Mouse (Mus musculus): ENCODE data around the gene Gm29094. TPM values are rescaled to one million over a fixed set of nuclear protein-coding genes. Genes with fewer than 3 reads are reported as not detected.
"Not testable (repeated sequence)": the region's sequence is repeated elsewhere in the genome, so short reads cannot be mapped to it uniquely, and the experiment has no call there.

Gm29094 gene
- polyA plus RNA-seq (2015; fragmentation: Nextera tagmentation; extraction: Ambion mirVana), result 0.67 TPM in 1 of 2 replicates, not detected in the other

GRCm38 (mm10) chr9:89198969-89199416 is at the start of gene Gm29094, which contains the start of gene Bcl2a1b:
Gm29094 (plus strand) TSS chr9:89199379.
Bcl2a1b (plus strand) TSS chr9:89199209.
- not testable (repeated sequence) for H3K4me2 ChIP-seq; H3K36me3 ChIP-seq; ATAC-seq (ENCODE audit: low read depth); H3K9me3 ChIP-seq; H3K9ac ChIP-seq; H3K4me3 ChIP-seq; H3K4me1 ChIP-seq (replicated peaks); H3K27ac ChIP-seq (replicated peaks); H3K27me3 ChIP-seq
- WGBS, result 95% methylated on average over 5 of the region's 5 CpGs

GRCm38 (mm10) chr9:89172539-89172938 is 26.6 kb upstream of the Gm29094 start:
- not testable (repeated sequence) for H3K27ac ChIP-seq (replicated peaks); ATAC-seq (ENCODE audit: low read depth); H3K9ac ChIP-seq; H3K36me3 ChIP-seq; H3K27me3 ChIP-seq; H3K4me1 ChIP-seq (replicated peaks); H3K9me3 ChIP-seq; H3K4me2 ChIP-seq; H3K4me3 ChIP-seq

- not testable (repeated sequence) for H3K4me3 ChIP-seq; H3K4me1 ChIP-seq (replicated peaks); H3K9ac ChIP-seq; H3K9me3 ChIP-seq; H3K27me3 ChIP-seq; H3K36me3 ChIP-seq; ATAC-seq (ENCODE audit: low read depth); H3K4me2 ChIP-seq; H3K27ac ChIP-seq (replicated peaks)
- 45% methylated on average over 2 of the region's 3 CpGs for WGBS
Observed at GRCm38 (mm10) chr9:89178833-89179232, 20.3 kb upstream of the Gm29094 start.

- ATAC-seq (ENCODE audit: low read depth), result not testable (repeated sequence)
- WGBS, result 71% methylated on average over 4 of the region's 4 CpGs
Observed at GRCm38 (mm10) chr9:89179469-89179868, 19.7 kb upstream of the Gm29094 start.

GRCm38 (mm10) chr9:89187006-89187405 is 12.2 kb upstream of the Gm29094 start:
- not testable (repeated sequence) for H3K4me2 ChIP-seq; H3K27me3 ChIP-seq; H3K4me3 ChIP-seq; H3K27ac ChIP-seq (replicated peaks); H3K9ac ChIP-seq; ATAC-seq (ENCODE audit: low read depth); H3K9me3 ChIP-seq; H3K36me3 ChIP-seq; H3K4me1 ChIP-seq (replicated peaks)
- 84% methylated on average over 15 of the region's 15 CpGs for WGBS

More at GRCm38 (mm10) chr9:89179469-89179868, 19.7 kb upstream of the Gm29094 start:
- not testable (repeated sequence) for H3K9me3 ChIP-seq; H3K4me1 ChIP-seq (replicated peaks); H3K4me2 ChIP-seq; H3K4me3 ChIP-seq; H3K27ac ChIP-seq (replicated peaks); H3K9ac ChIP-seq; H3K27me3 ChIP-seq; H3K36me3 ChIP-seq

DNA sequence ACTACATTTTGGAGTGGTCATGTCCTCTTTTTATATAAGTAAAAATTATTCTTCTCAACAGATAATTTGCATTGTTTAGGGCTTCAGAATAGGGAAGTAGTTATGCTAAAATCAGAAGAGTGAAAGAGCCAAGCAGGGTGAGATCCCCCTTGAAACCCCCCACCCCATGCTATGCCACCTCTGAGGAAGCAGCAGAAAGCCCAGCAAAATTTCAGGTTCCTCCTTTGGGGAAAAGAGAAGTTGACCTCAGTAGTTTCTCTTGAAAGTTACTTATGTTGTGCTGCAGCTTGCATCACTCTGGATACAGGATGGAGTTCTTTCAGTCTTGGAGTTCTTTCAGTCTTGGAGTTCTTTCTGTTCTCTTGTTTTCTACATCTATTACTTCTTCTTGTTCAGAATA is 3.7 kb upstream of the Gm29094 start:
- not testable (repeated sequence) for ATAC-seq (ENCODE audit: low read depth); H3K27me3 ChIP-seq; H3K4me1 ChIP-seq (replicated peaks); H3K4me3 ChIP-seq; H3K27ac ChIP-seq (replicated peaks); H3K36me3 ChIP-seq; H3K4me2 ChIP-seq; H3K9ac ChIP-seq; H3K9me3 ChIP-seq

GRCm38 (mm10) chr9:89197509-89197908 is 1.7 kb upstream of the Gm29094 start:
- not testable (repeated sequence) for H3K27ac ChIP-seq (replicated peaks); H3K4me1 ChIP-seq (replicated peaks); H3K27me3 ChIP-seq; H3K4me2 ChIP-seq; H3K4me3 ChIP-seq; H3K9me3 ChIP-seq; ATAC-seq (ENCODE audit: low read depth); H3K36me3 ChIP-seq; H3K9ac ChIP-seq
- WGBS, result 77% methylated on average over 1 of the region's 1 CpGs

DNA sequence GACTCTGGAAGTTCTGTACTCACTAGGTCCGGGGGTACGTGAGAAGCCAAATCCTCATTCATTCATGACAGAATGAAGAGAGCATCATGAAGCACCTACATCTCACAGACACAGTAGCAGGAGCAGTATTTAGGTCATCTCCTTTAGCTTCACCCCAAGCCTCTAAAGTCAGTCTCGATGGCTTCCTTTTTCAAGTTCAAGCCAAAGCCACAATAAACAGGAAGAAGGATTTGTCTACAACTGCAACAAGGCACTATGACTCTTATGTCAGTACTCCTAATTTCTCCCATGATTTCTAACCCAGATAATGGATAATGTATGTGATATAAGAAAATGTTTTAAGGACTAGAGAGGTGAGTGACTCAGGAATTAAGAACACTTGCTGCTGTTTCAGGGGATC is 830 bp upstream of the Gm29094 start:
- not testable (repeated sequence) for H3K4me3 ChIP-seq; H3K4me1 ChIP-seq (replicated peaks); H3K9ac ChIP-seq; H3K27ac ChIP-seq (replicated peaks); H3K4me2 ChIP-seq; H3K36me3 ChIP-seq; H3K9me3 ChIP-seq; ATAC-seq (ENCODE audit: low read depth); H3K27me3 ChIP-seq
- WGBS, result 94% methylated on average over 3 of the region's 3 CpGs

DNA sequence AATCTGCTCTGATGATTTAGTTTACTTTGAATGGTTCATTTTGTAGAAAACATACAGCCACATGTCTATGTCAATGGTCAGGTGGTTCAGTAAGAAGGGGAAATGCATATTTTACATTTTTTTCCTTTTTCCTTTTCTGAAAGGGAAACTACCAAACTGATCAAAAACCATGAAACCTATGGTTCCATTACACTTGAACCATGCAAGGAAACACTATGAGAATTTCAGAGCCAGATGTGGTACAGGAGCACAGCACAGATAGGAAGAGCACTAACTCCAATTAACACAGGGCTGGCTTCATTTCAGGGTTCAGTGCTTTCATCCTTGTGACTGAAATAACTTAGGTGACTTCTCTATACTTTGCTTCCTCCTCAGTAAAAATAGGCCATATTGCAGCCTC is 3.1 kb downstream of the Gm29094 start:
- H3K4me3 ChIP-seq; H3K9ac ChIP-seq; H3K4me2 ChIP-seq; H3K4me1 ChIP-seq (replicated peaks); ATAC-seq (ENCODE audit: low read depth); H3K27me3 ChIP-seq; H3K9me3 ChIP-seq; H3K27ac ChIP-seq (replicated peaks); H3K36me3 ChIP-seq: not testable (repeated sequence)

DNA sequence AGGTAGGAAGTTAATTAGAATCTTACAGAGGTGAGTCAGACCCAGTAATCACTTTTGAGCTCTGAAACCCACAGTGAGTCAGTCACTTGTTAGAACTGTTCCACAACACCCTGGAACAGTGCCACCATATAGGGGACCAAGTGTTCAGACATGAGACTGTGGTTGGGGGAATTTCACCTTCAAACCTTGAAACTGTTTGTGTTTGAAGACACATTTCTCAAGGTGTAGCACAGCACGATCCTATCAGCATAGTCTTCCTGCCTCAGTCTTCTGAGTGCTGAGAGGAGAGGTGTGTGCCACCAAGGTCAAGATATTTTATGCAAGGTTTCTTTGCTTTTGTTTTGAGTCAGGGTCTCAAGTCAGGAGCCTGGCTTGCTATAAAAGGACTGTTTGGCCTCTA is 9.8 kb downstream of the Gm29094 start:
- 88% methylated on average over 1 of the region's 1 CpGs for WGBS
- not testable (repeated sequence) for H3K9ac ChIP-seq; H3K4me1 ChIP-seq (replicated peaks); H3K4me3 ChIP-seq; H3K27ac ChIP-seq (replicated peaks); H3K9me3 ChIP-seq; H3K36me3 ChIP-seq; H3K4me2 ChIP-seq; ATAC-seq (ENCODE audit: low read depth); H3K27me3 ChIP-seq

DNA sequence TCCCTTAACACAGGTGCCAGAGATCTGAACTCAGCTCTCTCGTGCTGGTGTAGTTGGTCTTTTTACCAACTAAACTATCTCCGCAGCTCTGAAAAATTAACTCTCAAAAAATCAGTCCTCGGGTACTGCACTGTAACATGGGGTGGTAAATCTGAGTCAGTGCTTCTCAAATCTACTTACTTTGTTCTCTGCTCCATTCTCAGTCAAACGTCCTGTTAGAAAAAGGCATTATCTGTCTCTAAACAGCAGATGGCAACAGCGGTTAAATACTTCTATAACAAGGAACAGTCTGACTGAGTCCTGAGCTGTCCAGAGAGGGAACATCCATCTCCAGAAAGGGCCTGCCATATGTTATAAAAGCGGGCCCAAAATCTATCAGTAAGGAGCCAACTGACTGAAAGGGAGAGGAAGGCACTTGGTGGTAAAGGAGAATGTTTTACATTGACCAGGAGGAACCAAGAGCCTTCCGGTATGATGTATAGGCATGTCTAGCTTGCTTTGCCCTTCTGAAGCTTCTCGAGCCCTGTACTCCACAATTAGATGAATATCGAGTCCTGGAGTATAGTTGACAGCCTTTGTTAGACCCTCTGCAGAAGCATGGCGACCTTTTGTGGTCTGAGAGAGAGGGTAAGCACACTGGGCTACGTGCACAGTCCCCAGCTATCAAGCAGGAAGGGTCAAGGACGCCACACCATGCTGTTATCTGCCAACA is 11.3 kb downstream of the Gm29094 start, which contains the start of gene Mthfs:
TSS of gene Mthfs (plus strand) at position 324 of the 712 bp plus-strand sequence.
- H3K9ac ChIP-seq, result peak within 1 kb of the TSS; percentile 61; the same call in 1 of the 2 replicates
- WGBS, result 27% methylated on average over 10 of the region's 12 CpGs
- not testable (repeated sequence) for H3K4me1 ChIP-seq (replicated peaks); H3K27me3 ChIP-seq; H3K36me3 ChIP-seq; H3K9me3 ChIP-seq
- H3K4me2 ChIP-seq, result peak within 1 kb of the TSS; percentile 53
- ATAC-seq (ENCODE audit: low read depth), result peak; percentile 89
- H3K27ac ChIP-seq (replicated peaks), result peak within 1 kb of the TSS; percentile 84
- peak within 1 kb of the TSS; percentile 32 for H3K4me3 ChIP-seq

DNA sequence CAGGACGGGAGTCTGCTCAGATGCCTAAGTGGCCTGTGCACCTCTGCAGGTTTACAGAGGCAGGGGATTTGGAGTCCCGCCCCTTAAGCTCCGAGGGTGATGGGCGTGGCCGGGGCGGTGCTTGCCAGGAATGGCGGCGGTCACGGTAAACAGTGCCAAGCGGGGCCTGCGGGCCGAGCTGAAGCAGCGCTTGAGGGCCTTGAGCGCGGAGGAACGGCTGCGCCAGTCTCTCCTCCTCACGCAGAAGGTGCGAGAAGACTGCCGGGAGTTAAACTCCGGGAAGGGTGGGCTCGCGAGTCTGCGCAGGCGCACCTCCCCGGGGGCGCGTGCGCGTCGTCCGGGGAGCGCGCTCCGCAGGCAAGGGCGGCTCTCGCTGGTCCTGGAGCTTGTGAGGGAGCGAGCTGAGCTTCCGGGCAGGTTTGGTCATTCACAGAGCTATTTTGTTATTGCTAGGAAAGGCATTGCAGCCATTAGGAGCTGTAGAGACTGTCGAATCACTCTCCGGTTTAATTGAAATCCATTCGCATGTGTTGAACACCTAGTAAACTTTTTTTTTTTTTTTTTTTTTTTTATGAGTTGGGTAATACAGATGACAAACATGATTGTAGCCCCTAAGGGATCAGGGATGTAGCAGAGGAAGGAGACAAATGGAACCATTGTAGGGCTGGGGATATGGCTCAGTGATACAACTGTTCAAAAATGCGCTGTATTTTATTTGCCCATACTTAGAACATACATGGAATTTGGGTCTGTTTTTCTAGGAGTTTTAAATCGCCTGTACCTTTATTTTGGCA is 12.1 kb downstream of the Gm29094 start:
- Histone ChIP-seq H3K9ac (peak overlapping the region; percentile 26; the same call in 1 of the 2 replicates), H3K4me2 (peak overlapping the region; percentile 51), H3K27ac (replicated peaks) (peak overlapping the region; percentile 72), H3K4me3 (peak overlapping the region; percentile 32)
- ATAC-seq (ENCODE audit: low read depth), result peak; percentile 97
- H3K27me3 ChIP-seq; H3K9me3 ChIP-seq; H3K36me3 ChIP-seq; H3K4me1 ChIP-seq (replicated peaks): not testable (repeated sequence)
- WGBS, result 6% methylated on average over 12 of the region's 44 CpGs

Data from neural tube, embryonic 13.5 days (tissue).